Mouse (Mus musculus) colon, adult 2 months (tissue): Measurements from ENCODE around the gene Rbm42. TPM values are rescaled to one million over a fixed set of nuclear protein-coding genes. Genes with fewer than 3 reads are reported as not detected.

Experiments
- polyA plus RNA-seq: library from polyadenylated mRNA; depleted of rRNA; stranded (reverse); fragments of >200 nt; gene quantifications from 2 replicates; pipeline ENCODE4 v1.2.3, GENCODE M21; 2012; rRNA removed

Gene Rbm42
- 82.7 and 93.1 TPM in 2 replicates for polyA plus RNA-seq

GRCm38 (mm10) chr7:30649591-30650540, at the start of gene Rbm42:
Rbm42 (minus strand) TSS chr7:30650317.

GRCm38 (mm10) chr7:30698589-30698988, 48.5 kb upstream of the Rbm42 start, which contains the start of gene 2200002J24Rik:
2200002J24Rik (plus strand) TSS chr7:30698926.

GRCm38 (mm10) chr7:30671480-30671879, 21.4 kb upstream of the Rbm42 start, which contains the start of gene Pmis2:
Pmis2 (minus strand) TSS chr7:30671605.

GRCm38 (mm10) chr7:30664529-30665200, 14.5 kb upstream of the Rbm42 start, which contains the start of gene Haus5:
Haus5 (minus strand) TSS chr7:30664994.

GRCm38 (mm10) chr7:30635752-30636151, 14.4 kb downstream of the Rbm42 start, which contains the start of gene Etv2:
Etv2 (minus strand) TSS chr7:30635852.

GRCm38 (mm10) chr7:30625530-30626384, 24.4 kb downstream of the Rbm42 start, which contains the start of gene Cox6b1:
Cox6b1 (minus strand) TSS chr7:30626151.

GRCm38 (mm10) chr7:30612654-30613402, 37.3 kb downstream of the Rbm42 start, which contains the start of gene Upk1a:
Upk1a (minus strand) TSS chr7:30612847.

GRCm38 (mm10) chr7:30598786-30599185, 51.3 kb downstream of the Rbm42 start, which contains the start of gene Zbtb32:
Zbtb32 (minus strand) TSS chr7:30598909.

Other genes starting within 250 kb of the Rbm42 start
- gene Tyrobp, start 236.6 kb downstream of the Rbm42 start, polyA plus RNA-seq = 54.3 and 84.5 TPM in 2 replicates
- 12.2 and 17.0 TPM in 2 replicates for gene Hcst, start 230.5 kb downstream of the Rbm42 start, polyA plus RNA-seq
- 7.8 and 8.1 TPM in 2 replicates for gene Nfkbid, start 228.6 kb downstream of the Rbm42 start, polyA plus RNA-seq
- 49.6 and 52.2 TPM in 2 replicates for gene Aplp1, start 204.8 kb downstream of the Rbm42 start, polyA plus RNA-seq
- 0.35 and 0.52 TPM in 2 replicates for gene Kirrel2, start 192.6 kb downstream of the Rbm42 start, polyA plus RNA-seq
- 0.03 and 0.80 TPM in 2 replicates for gene Nphs1, start 192.0 kb downstream of the Rbm42 start, polyA plus RNA-seq
- not detected in 2 replicates for gene Prodh2, start 156.7 kb downstream of the Rbm42 start, polyA plus RNA-seq
- gene Arhgap33, start 115.3 kb downstream of the Rbm42 start, polyA plus RNA-seq = 17.3 and 18.3 TPM in 2 replicates
- gene Hspb6, start 98.1 kb downstream of the Rbm42 start, polyA plus RNA-seq = 80.2 and 99.4 TPM in 2 replicates
- gene Proser3, start 98.0 kb downstream of the Rbm42 start, polyA plus RNA-seq = 8.5 TPM in 2 replicates
- gene Lin37, start 90.5 kb downstream of the Rbm42 start, polyA plus RNA-seq = 32.0 and 32.4 TPM in 2 replicates
- gene U2af1l4, start 87.0 kb downstream of the Rbm42 start, polyA plus RNA-seq = 40.8 and 56.2 TPM in 2 replicates
- gene Gm49396, start 87.0 kb downstream of the Rbm42 start, polyA plus RNA-seq = 1.2 and 1.4 TPM in 2 replicates
- gene Psenen, start 86.7 kb downstream of the Rbm42 start, polyA plus RNA-seq = 109 and 156 TPM in 2 replicates
- 7.7 and 8.8 TPM in 2 replicates for gene Igflr1, start 84.9 kb downstream of the Rbm42 start, polyA plus RNA-seq
- gene Kmt2b, start 61.6 kb downstream of the Rbm42 start, polyA plus RNA-seq = 46.0 and 47.1 TPM in 2 replicates
- gene Zbtb32, start 51.4 kb downstream of the Rbm42 start, polyA plus RNA-seq = 5.3 and 6.6 TPM in 2 replicates
- 24.9 and 37.7 TPM in 2 replicates for gene Upk1a, start 37.5 kb downstream of the Rbm42 start, polyA plus RNA-seq
- gene Cox6b1, start 24.2 kb downstream of the Rbm42 start, polyA plus RNA-seq = 423 and 473 TPM in 2 replicates
- not detected in 2 replicates for gene Etv2, start 14.5 kb downstream of the Rbm42 start, polyA plus RNA-seq
- gene Haus5, start 14.7 kb upstream of the Rbm42 start, polyA plus RNA-seq = 7.2 and 8.7 TPM in 2 replicates
- gene Pmis2, start 21.3 kb upstream of the Rbm42 start, polyA plus RNA-seq = not detected in 2 replicates
- gene 2200002J24Rik, start 48.6 kb upstream of the Rbm42 start, polyA plus RNA-seq = 0.91 and 1.2 TPM in 2 replicates
- 0.51 and 0.90 TPM in 2 replicates for gene Atp4a, start 61.9 kb upstream of the Rbm42 start, polyA plus RNA-seq
- gene Tmem147, start 79.2 kb upstream of the Rbm42 start, polyA plus RNA-seq = 158 and 172 TPM in 2 replicates
- gene Gapdhs, start 93.4 kb upstream of the Rbm42 start, polyA plus RNA-seq = not detected in 2 replicates
- 1.2 and 1.8 TPM in 2 replicates for gene Sbsn, start 101.2 kb upstream of the Rbm42 start, polyA plus RNA-seq
- gene Dmkn, start 113.4 kb upstream of the Rbm42 start, polyA plus RNA-seq = 3.6 and 5.1 TPM in 2 replicates
- gene Krtdap, start 137.6 kb upstream of the Rbm42 start, polyA plus RNA-seq = not detected in 2 replicates
- 65.9 and 69.4 TPM in 2 replicates for gene Ffar2, start 173.5 kb upstream of the Rbm42 start, polyA plus RNA-seq
- gene Ffar3, start 205.9 kb upstream of the Rbm42 start, polyA plus RNA-seq = 1.6 and 3.7 TPM in 2 replicates
- gene Ffar1, start 211.2 kb upstream of the Rbm42 start, polyA plus RNA-seq = 0.62 and 0.66 TPM in 2 replicates
- 3.6 and 5.0 TPM in 2 replicates for gene Cd22, start 230.0 kb upstream of the Rbm42 start, polyA plus RNA-seq